Mouse (Mus musculus) T-helper 2 cell (primary cell): ENCODE results near the gene Cyp2s1.

Experiments used
- in situ Hi-C: fragments of 300-600 bp; cut with MboI, MseI; formaldehyde crosslinking; loops from one replicate; pipeline ENCODE4 v1.15.1; 2025; ENCODE audit warnings: high pct_unique_total_duplicates

The Cyp2s1 gene

DNA sequence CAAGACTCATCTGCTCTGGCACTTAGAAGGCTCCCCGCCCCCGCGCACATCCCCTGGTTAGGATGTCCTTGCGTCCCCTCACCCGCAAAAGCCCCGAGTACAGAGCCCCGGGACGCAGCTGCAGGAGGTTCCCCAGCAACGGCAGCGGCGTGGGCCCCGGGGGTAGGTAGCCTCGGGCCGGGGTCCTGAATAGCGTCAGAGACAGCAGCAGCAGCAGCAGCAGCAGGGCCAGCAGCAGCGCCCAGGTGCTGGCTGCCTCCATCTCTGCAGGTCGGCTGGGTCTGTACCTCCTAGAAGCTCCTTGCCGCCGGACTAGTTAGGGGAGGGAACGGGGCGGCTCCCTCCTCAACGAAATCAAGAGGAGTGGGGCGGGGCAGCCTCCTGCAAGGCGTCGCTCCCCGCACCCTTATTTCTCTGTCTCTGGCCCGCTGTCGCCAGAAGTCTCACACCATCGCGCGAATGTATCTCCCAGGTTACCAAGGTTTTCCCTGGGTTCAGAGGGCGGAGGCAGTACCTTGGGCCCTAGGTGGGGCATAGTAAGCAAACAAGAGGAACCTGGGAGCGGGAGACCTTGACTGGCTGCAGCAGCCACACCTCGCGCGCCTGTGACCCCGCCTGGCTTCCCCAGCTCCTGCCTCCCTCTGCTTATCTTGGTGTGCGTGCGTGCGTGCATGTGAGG is at the start of gene Cyp2s1:
Gene Cyp2s1, minus strand, starts transcription at position 673 of the 679 bp plus-strand sequence.
- in situ Hi-C loops: no loop called here

DNA sequence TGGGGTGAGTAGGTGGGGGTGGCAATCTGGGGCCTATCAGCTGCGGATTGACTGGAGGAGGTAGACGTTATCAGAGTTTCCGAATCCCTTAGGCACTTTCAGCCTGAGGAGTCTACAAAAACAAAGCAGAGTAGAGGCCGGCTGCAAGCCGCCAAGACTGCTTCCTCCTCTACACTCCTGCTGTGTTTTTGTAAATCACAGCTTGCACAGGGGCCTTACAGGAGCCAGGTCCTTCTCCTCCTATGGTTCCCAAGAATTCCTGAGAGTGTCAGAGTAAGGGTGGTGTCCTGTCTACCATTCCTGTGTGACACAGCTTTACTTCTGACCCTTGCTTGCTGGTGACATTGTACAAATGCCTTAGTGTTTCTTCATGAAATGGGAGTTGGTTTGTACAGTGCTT is 48.1 kb upstream of the Cyp2s1 start:
- in situ Hi-C loops: no loop called here

DNA sequence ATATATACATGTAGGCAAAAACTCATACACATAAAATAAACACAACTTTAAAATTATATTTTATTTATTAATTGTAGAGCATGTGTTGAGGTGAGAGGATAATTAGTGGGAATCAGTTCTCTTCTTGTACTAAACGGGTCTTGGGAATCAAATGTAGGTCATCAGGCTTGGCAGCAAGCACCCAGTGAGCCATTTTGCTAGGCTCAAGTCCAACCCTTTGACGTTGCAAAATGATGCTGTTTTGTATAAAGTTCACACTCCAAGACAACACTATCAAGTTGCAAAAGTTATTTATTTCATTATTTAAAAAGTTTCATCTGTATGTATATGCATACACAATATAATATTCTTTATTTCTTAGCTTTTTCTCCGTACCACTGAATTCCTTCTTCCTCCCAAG is 47.0 kb upstream of the Cyp2s1 start:
- in situ Hi-C loops: no loop called here

DNA sequence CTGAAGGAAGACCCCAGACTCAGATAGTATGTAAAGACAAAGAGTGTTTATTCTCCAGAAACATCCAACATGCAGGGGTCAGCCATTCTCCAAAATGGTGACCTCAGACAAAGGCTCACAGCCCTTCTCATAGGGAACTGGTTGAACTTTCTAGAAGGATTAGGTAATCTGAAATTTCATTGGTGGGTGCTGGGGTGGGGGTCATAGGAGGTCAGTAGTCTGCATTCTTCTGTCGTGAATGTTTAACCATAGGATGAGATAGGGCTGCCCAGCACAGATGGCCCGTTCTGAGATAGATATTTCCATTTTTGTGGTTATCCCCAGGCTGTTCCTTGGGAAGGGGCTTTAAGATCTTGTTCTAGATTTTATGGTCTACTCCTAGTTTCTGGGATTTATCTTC is 45.7 kb upstream of the Cyp2s1 start:
- in situ Hi-C loops: no loop called here

GRCm38 (mm10) chr7:25859962-25860870 is 43.5 kb upstream of the Cyp2s1 start:
- in situ Hi-C loops: no loop called here

GRCm38 (mm10) chr7:25855082-25855481 is 38.4 kb upstream of the Cyp2s1 start:
- in situ Hi-C loops: no loop called here

DNA sequence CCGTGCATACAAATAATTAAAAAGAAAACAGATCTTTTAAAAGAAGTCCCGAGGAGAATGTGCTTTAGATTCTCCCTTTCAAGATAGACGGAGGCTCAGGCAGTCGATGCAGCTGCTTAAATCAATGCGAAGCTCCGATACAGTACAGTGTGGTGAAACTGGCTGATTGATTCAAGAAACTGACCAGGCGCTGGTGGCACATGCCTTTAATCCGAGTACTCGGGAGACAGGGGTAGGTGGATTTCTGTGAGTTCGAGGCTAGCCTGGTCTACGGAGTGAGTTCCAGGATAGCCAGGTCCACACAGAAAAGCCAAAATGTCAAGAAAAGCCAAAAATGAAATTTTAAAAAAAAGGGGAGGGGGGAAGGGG is 31.7 kb upstream of the Cyp2s1 start:
- in situ Hi-C loops: no loop called here

DNA sequence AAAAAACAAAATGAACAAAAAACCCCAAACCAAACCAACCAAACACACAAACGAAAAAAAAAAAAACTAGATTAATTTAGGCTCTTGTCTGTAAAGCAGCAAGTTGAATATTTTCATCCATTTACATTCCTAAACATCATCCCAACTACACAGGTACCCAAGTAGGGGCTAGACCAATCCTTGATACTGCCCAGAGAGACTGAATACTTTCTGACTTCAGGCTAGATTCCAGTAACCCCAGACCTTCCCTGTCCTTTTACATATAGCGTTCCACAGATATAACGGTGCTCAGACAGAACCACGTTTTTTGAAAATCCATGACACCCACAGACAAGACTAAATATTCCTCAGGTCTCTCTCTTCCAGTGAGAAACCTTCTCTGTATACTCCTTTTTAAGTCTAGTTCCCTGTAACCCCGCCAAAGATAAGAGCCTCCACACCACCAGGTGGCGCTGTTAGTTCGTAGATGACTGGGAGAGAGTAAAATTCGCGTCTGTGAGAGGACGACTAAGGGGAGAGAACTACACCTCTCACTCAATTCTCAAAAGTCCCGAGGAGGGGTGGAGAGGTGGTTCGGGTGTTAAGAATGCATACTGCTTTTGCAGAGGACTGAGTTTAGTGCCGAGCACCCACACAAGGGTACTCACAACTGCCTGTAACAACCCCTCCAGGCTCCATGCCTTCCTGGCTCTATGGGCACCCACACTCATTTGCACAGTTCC is 31.2 kb upstream of the Cyp2s1 start:
- in situ Hi-C loops: no loop called here

DNA sequence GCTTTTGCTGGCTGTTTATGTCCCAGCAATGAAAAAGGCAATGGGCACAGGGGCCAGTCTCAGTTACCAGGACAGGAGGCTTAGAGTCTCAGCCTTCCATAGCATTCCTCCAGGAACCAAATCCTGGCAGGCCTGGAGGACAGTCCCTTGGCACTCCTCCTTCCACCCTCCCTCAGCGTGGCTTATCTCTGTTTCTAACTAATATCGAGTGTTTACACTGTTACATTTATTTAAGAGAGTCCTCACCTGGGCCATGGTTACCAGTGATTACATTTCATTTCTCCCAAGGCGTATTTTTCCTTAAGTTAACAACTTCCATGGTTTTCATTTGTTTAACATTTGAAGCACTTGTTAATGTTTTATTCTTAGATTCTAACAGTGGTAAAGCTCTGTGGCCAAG is 28.2 kb upstream of the Cyp2s1 start:
- in situ Hi-C loops: no loop called here

DNA sequence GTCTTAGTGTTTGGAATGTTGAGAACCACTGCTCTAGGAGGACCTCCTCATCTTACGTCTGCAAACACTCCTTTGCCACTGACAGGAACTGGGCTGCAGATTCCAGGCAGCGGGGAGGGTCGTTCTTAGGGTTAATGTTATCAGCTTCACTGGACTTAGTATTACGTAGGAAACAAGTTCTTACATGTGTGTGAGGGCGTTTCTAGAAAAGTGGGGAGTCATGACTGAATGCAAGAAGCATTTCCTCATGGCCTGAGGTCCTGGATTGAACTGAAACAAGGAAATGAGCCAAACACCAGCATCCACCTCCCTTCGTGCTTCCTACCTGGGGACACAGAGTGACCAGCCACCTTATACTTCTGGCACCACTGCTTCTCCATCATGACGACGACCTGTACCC is 27.7 kb upstream of the Cyp2s1 start:
- in situ Hi-C loops: no loop called here

DNA sequence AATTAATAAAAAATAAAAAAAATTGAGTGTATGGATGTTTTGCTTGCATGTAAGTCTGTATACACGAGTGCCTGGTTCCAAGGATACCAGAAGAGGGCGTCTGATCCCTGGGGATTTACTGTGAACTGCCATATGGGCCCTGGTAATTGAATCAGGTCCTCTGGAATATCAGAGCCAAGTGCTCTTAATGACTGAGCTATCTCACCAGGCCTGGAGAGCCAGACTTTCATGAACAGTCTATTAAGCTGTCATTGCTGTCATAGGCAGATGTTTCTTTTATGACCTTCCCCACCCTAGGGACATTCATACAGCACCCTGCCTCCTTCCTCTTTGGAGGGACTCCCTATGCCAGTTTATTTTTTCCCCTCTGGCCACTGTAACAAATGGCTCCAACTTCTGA is 26.8 kb upstream of the Cyp2s1 start:
- in situ Hi-C loops: no loop called here

- in situ Hi-C loops: no loop called here
Observed at GRCm38 (mm10) chr7:25840908-25841307, 24.2 kb upstream of the Cyp2s1 start.

- in situ Hi-C loops: no loop called here
Observed at GRCm38 (mm10) chr7:25835188-25835891, 18.6 kb upstream of the Cyp2s1 start.

- in situ Hi-C loops: no loop called here
Observed at GRCm38 (mm10) chr7:25831557-25832530, 15.1 kb upstream of the Cyp2s1 start.

GRCm38 (mm10) chr7:25830251-25830650 is 13.5 kb upstream of the Cyp2s1 start:
- in situ Hi-C loops: no loop called here

DNA sequence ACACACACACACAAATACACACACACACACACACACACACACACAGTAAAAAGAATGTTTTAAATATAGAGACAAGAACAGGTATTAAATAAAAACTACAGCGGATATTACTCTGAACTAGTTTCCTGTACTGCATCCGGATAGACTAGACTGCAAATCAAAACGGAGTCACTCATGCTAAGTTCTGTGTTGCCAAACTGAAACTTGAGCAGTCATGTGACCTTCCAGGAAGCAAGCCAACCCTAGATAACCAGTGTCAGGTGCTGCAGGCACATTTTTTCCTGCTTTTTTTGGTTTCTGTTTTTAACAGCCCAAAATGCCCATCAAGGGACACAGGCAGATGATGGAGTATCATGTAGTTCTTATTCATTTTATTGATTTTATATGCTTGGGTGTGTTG is 10.5 kb upstream of the Cyp2s1 start:
- in situ Hi-C loops: no loop called here

- in situ Hi-C loops: no loop called here
Observed at GRCm38 (mm10) chr7:25826029-25826428, 9.3 kb upstream of the Cyp2s1 start.

GRCm38 (mm10) chr7:25825043-25825442 is 8.3 kb upstream of the Cyp2s1 start:
- in situ Hi-C loops: no loop called here

DNA sequence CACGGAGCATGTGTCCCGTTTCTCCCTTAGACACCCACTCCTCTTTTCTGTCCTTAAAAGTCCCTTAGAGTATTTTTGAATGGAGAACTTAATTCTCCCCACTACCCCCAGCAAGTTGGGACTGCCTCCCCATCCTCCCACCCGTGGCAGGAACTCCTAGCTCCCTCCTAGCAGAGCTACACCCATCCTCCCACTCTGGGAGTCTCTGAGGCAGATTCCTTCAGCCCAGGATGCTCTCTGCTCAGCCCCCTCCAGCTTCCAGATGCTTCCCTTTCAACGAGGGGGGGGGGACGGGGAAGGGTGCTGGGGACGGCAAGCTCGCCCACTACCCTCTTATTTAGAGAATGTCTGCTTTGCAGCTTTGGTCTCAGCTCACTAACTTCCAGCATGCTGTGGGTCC is 1.1 kb downstream of the Cyp2s1 start:
- in situ Hi-C loops: no loop called here

GRCm38 (mm10) chr7:25814711-25815110 is 2.0 kb downstream of the Cyp2s1 start:
- in situ Hi-C loops: no loop called here

DNA sequence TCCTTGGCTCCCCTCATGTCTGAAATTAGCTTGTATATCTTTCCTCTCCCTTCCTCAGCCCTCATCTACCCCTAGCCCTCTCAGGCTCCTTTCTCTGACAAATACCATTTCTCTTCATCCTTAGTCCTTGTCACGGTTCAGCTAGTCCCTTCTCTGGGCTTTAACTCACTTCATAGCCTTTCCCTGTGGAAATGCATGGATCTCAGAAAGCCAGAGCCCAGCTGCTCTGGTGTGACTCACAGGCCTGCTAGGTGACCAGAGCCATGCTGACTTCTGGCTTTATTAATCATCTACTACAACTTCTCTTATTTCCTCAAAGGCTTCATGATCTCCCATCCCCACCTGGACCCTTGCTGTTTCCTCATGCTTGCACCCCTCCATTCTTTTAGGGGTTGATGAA is 4.5 kb downstream of the Cyp2s1 start:
- in situ Hi-C loops: no loop called here
